Mouse (Mus musculus): ENCODE data around the gene Teddm3. TPM values are rescaled to one million over a fixed set of nuclear protein-coding genes. Genes with fewer than 3 reads are reported as not detected.
"Not testable (repeated sequence)": the region's sequence is repeated elsewhere in the genome, so short reads cannot be mapped to it uniquely, and the experiment has no call there.

Teddm3 gene
- total RNA-seq, 2 experiments from 2014 or later = 0.89 to 1.0 TPM

- DNase-seq (ENCODE audit: extremely low spot score in 1 of 2, low spot score in 1 of 2) = no peak
Measured at GRCm38 (mm10) chr16:21151564-21152361, 2.0 kb downstream of the Teddm3 start.

- DNase-seq (ENCODE audit: extremely low spot score in 1 of 2, low spot score in 1 of 2) = no peak
Measured at GRCm38 (mm10) chr16:21149896-21150295, 3.9 kb downstream of the Teddm3 start.

DNA sequence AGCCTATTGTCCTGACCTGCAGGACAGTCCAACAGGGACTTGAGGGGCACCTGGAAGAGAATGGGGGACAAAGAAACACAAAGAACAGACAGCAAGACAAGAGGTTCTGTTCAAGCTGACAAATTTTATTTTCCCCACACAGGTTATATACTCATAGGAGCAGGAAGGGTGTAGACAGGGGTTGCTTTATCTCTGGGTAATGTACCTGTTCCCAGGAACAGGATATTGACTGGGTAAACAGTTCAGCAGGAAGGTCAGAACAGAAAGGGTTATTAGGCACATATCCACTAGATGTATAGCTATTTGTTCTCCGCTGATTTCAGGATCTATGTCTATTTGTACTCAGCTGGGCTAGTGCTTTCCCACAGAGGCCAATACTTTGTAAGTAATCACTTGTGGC lies 5.3 kb downstream of the Teddm3 start:
- not testable (repeated sequence) for DNase-seq (ENCODE audit: extremely low spot score in 1 of 2, low spot score in 1 of 2)

GRCm38 (mm10) chr16:21136312-21137083 lies 17.3 kb downstream of the Teddm3 start:
- DNase-seq (ENCODE audit: extremely low spot score in 1 of 2, low spot score in 1 of 2) = no peak

DNA sequence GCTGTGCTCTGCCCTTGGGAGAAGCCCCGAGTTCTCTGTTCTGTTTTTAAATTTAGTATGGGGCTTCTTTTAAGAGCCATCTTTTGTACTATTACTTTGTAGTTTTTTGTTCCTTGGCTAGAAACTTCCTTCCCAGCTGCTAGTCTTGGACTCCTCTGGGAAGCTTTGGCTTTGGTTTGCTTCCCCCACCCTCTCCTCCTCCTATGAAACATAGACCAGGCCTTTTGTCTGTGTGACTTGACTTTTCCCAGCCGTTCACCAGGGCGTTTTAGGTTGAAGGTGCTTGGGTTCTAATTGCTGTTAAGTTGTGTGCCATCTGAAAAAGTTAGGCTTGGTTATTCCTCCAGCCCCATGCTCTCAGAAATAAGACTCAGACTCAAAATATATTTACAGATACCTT lies 26.1 kb downstream of the Teddm3 start:
- not testable (repeated sequence) for DNase-seq (ENCODE audit: extremely low spot score in 1 of 2, low spot score in 1 of 2)

DNA sequence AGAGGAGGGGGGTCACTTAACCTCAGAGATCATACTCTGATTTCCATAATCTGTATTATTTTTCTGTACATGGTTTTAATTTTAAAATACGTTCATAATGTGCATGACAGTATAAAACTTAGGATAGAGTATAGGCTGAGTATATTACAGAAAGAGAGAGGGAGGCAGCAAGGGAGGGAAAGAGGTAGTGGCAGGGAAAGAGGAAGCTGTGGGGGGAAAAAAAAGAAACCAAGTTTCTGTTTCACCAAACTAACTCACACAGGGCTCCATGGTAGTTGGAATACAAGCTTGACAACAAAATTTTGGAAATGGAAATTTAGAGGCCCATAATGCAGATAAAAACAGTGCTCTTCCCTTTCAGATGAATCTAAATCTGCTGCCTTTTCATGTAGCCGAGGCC lies 31.0 kb downstream of the Teddm3 start:
- not testable (repeated sequence) for DNase-seq (ENCODE audit: extremely low spot score in 1 of 2, low spot score in 1 of 2)

GRCm38 (mm10) chr16:21116078-21116477 lies 37.7 kb downstream of the Teddm3 start:
- DNase-seq (ENCODE audit: extremely low spot score in 1 of 2, low spot score in 1 of 2) = no peak

DNA sequence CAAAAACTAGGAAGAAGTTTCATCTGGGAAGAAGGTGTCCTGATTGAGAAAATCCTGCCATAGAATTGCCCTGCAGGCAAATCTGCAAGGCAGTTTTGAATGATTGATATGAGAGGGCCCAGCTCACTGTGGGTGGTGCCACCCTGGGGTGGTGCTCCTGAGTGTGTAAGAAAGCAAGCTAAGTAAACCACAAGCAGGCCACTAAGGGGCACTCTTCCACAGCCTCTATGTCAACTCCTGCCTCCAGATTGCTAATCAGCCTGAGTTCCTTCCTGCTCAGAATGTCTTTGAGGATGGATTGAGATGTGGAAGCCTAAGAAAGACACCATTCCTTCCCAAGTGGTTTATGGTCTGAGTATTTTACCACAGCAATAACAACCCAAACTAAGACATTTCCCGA lies 44.3 kb downstream of the Teddm3 start:
- DNase-seq (ENCODE audit: extremely low spot score in 1 of 2, low spot score in 1 of 2) = no peak

Other genes with a start within 250 kb of the Teddm3 start
- gene Ephb3, start 50.8 kb upstream of the Teddm3 start, total RNA-seq (2021) = 10 to 100 TPM; 19.4 to 25.7 TPM

All from layer of hippocampus, postnatal 25 days (tissue).